In the genomic region with DNA sequence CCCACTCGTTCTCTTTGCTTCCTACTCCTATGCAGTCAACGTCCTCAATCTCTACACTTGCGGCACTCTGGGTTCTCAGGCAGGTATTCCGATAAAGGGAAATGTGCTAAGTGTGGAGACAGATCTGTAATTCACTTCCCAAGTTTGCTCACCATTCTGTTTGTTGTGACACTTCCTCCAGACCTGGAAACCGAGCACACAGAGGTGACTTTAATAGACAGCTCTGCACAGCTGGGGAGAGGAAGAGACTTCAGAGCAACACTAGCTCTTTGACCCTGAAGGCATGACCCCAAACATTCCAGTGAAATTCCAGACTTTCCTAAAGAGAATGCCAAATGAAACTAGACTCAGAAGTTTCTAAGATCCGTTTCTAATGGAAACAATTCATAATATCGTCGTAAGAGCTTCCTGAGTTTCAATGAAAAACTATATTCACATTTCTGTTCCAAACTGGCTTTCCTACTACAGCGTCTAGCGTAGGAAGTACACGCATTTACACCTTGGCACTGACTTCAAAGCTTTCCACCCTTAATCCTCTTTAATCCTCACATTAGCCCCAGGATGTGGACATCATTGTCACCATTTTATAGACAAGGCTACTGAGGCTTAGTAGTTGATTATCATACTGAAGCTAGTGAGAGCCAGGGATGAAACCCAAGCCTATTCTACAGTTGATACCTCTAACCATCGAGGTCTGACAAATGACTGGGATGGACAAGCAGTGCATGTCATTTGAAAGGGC, we compare ENCODE assay signal across 9 mouse cellular contexts. TPM values are rescaled to one million over a fixed set of nuclear protein-coding genes. Genes with fewer than 3 reads are reported as not detected.
DNase-seq lines count a peak whose midpoint lies in the region; ATAC-seq and TF ChIP-seq lines count a peak whose summit lies in the region.
"Had no signal": no experiment of that assay in that cellular context is flagged by ENCODE, and none has a peak within 500 bp of the region (broad histone marks: within the 10 kb centered on the region; RNA-seq: fewer than 3 reads in every experiment).

No protein-coding gene starts in this region.

- ATAC-seq in hindbrain, embryonic 11.5 days (ENCODE audit: low FRiP score) = no peak
- no peak for ATAC-seq in heart, postnatal 0 days (ENCODE audit: insufficient read depth, low read depth)
- no peak for ATAC-seq in liver, embryonic 16.5 days (ENCODE audit: low read depth)
- ATAC-seq in midbrain, embryonic 11.5 days (ENCODE audit: low FRiP score) = no peak

- H3K4me3 ChIP-seq in hindbrain, embryonic 10.5 days = no peak overlapping the region
- no peak overlapping the region for H3K4me3 ChIP-seq in hindbrain, embryonic 11.5 days (ENCODE audit: low read depth, low read length)
- H3K4me3 ChIP-seq in heart, postnatal 0 days (ENCODE audit: low read depth, low read length) = no peak overlapping the region
- peak overlapping the region; percentile 16 for H3K4me3 ChIP-seq in liver, embryonic 16.5 days (ENCODE audit: low read depth, low read length)
- no peak overlapping the region for H3K4me3 ChIP-seq in midbrain, embryonic 11.5 days (ENCODE audit: low read depth, low read length)

- H3K4me1 ChIP-seq in hindbrain, embryonic 10.5 days (replicated peaks) = peaks cover 39% of the 10 kb centered on the region
- H3K4me1 ChIP-seq in hindbrain, embryonic 11.5 days (replicated peaks; ENCODE audit: control insufficient read depth, insufficient read depth, low read length) = no peaks in the 10 kb centered on the region
- peaks cover 47% of the 10 kb centered on the region for H3K4me1 ChIP-seq in heart, postnatal 0 days (ENCODE audit: control insufficient read depth, insufficient read depth)
- peaks cover 83% of the 10 kb centered on the region for H3K4me1 ChIP-seq in liver, embryonic 16.5 days (ENCODE audit: control insufficient read depth, low read depth, low read length)
- peaks cover 8% of the 10 kb centered on the region; the same call in 1 of the 2 replicates for H3K4me1 ChIP-seq in midbrain, embryonic 11.5 days (ENCODE audit: control insufficient read depth, insufficient read depth, low read length)

- no peak overlapping the region for H3K9ac ChIP-seq in hindbrain, embryonic 11.5 days (ENCODE audit: low read depth, low read length)
- H3K9ac ChIP-seq in heart, postnatal 0 days (replicated peaks; ENCODE audit: low read depth, low read length) = no peak overlapping the region
- H3K9ac ChIP-seq in liver, embryonic 16.5 days (ENCODE audit: low read depth, low read length) = peak overlapping the region; percentile 55
- H3K9ac ChIP-seq in midbrain, embryonic 11.5 days (ENCODE audit: low read length) = no peak overlapping the region

- TF ChIP-seq EP300 in heart, postnatal 0 days (IDR thresholded peaks at IDR 0.05; ENCODE audit: low read depth) = no peak

- intact Hi-C loops in left cerebral cortex, postnatal 36 days (cut with DNase I) = no loop called here

- no peak for TF ChIP-seq CTCF in heart, postnatal 0 days (IDR thresholded peaks at IDR 0.05; ENCODE audit: low read depth)

- no peaks in the 10 kb centered on the region for H3K27me3 ChIP-seq in hindbrain, embryonic 10.5 days (ENCODE audit: insufficient read depth, poor library complexity, severe bottlenecking)
- H3K27me3 ChIP-seq in hindbrain, embryonic 11.5 days (ENCODE audit: control insufficient read depth, insufficient read depth, low read length) = no peaks in the 10 kb centered on the region
- no peaks in the 10 kb centered on the region for H3K27me3 ChIP-seq in heart, postnatal 0 days (ENCODE audit: control insufficient read depth, insufficient read depth, low read length)
- no peaks in the 10 kb centered on the region for H3K27me3 ChIP-seq in liver, embryonic 16.5 days (ENCODE audit: control insufficient read depth, insufficient read depth, low read depth, low read length)
- no peaks in the 10 kb centered on the region for H3K27me3 ChIP-seq in midbrain, embryonic 11.5 days (ENCODE audit: control insufficient read depth, insufficient read depth, low read length)

- DNase-seq in hindbrain, embryonic 10.5 days (ENCODE audit: low spot score) = no peak
- DNase-seq in hindbrain, embryonic 11.5 days (ENCODE audit: low spot score) = no peak
- peak; percentile 27 for DNase-seq in brain, adult 2 months (ENCODE audit: low read depth, low spot score)
- no peak for DNase-seq in heart, postnatal 0 days (ENCODE audit: low spot score)
- DNase-seq in cerebellum, postnatal 36 days = no peak
- DNase-seq in midbrain, embryonic 11.5 days (ENCODE audit: low spot score, missing footprints) = no peak
- DNase-seq in left cerebral cortex, postnatal 36 days (ENCODE audit: low spot score in 2 of 2) = no peak
- DNase-seq: adrenal gland, postnatal 25 days had no signal

- H3K4me2 ChIP-seq in hindbrain, embryonic 11.5 days (replicated peaks; ENCODE audit: low read depth, low read length) = no peak overlapping the region
- H3K4me2 ChIP-seq in heart, postnatal 0 days (ENCODE audit: low read depth, low read length) = peak overlapping the region; percentile 15; the same call in 1 of the 2 replicates
- H3K4me2 ChIP-seq in liver, embryonic 16.5 days (ENCODE audit: low read depth, low read length) = peak overlapping the region; percentile 65
- no peak overlapping the region for H3K4me2 ChIP-seq in midbrain, embryonic 11.5 days

- H3K9me3 ChIP-seq in hindbrain, embryonic 10.5 days = no peaks in the 10 kb centered on the region
- H3K9me3 ChIP-seq in hindbrain, embryonic 11.5 days (ENCODE audit: control insufficient read depth, low read length) = no peaks in the 10 kb centered on the region
- H3K9me3 ChIP-seq in heart, postnatal 0 days (replicated peaks; ENCODE audit: control insufficient read depth, low read length) = no peaks in the 10 kb centered on the region
- H3K9me3 ChIP-seq in liver, embryonic 16.5 days (replicated peaks; ENCODE audit: control insufficient read depth, low read length) = no peaks in the 10 kb centered on the region
- H3K9me3 ChIP-seq in midbrain, embryonic 11.5 days (ENCODE audit: control insufficient read depth, low read length) = no peaks in the 10 kb centered on the region

- WGBS in hindbrain, embryonic 10.5 days = 54% methylated on average over 12 of the region's 12 CpGs
- 63% methylated on average over 12 of the region's 12 CpGs for WGBS in hindbrain, embryonic 11.5 days
- 36% methylated on average over 12 of the region's 12 CpGs for WGBS in heart, postnatal 0 days
- 58% methylated on average over 12 of the region's 12 CpGs for WGBS in liver, embryonic 16.5 days (ENCODE audit: insufficient replicate concordance)
- WGBS in midbrain, embryonic 11.5 days = 56% methylated on average over 12 of the region's 12 CpGs

- 0 out of 2 replicates have a peak overlapping the region, but pooled peaks have one; percentile 2 for H3K27ac ChIP-seq in hindbrain, embryonic 10.5 days
- no peak overlapping the region for H3K27ac ChIP-seq in hindbrain, embryonic 11.5 days (ENCODE audit: low read depth, low read length)
- peak overlapping the region; percentile 51 for H3K27ac ChIP-seq in heart, postnatal 0 days (ENCODE audit: low read depth)
- peak overlapping the region; percentile 94 for H3K27ac ChIP-seq in liver, embryonic 16.5 days (ENCODE audit: low read length)
- H3K27ac ChIP-seq in midbrain, embryonic 11.5 days (ENCODE audit: low read depth, low read length) = no peak overlapping the region

- H3K36me3 ChIP-seq in hindbrain, embryonic 10.5 days = no peaks in the 10 kb centered on the region
- H3K36me3 ChIP-seq in hindbrain, embryonic 11.5 days (ENCODE audit: control insufficient read depth, insufficient read depth, low read length) = no peaks in the 10 kb centered on the region
- H3K36me3 ChIP-seq in heart, postnatal 0 days (replicated peaks; ENCODE audit: control insufficient read depth, insufficient read depth, low read length) = no peaks in the 10 kb centered on the region
- 0 out of 2 replicates have a peak, but pooled peaks cover 3% of the 10 kb centered on the region for H3K36me3 ChIP-seq in liver, embryonic 16.5 days (ENCODE audit: control insufficient read depth, insufficient read depth)
- no peaks in the 10 kb centered on the region for H3K36me3 ChIP-seq in midbrain, embryonic 11.5 days (ENCODE audit: control insufficient read depth, insufficient read depth, low read length)

RNA-seq across cellular contexts. Expression of gene Trak2, which starts 11.9 kb away (rescaled TPM):
- 11.0 and 12.0 TPM in 2 replicates for polyA plus RNA-seq in hindbrain, embryonic 10.5 days (2016; fragmentation: Nextera tagmentation; extraction: Ambion mirVana)
- polyA plus RNA-seq in hindbrain, embryonic 11.5 days (2014; fragmentation: Nextera tagmentation; extraction: Ambion mirVana) = 14.3 and 15.8 TPM in 2 replicates
- 87.2 and 117 TPM in 2 replicates for total RNA-seq in heart, postnatal 0 days (2014; rRNA removed; ENCODE audit: low replicate concordance)
- polyA plus RNA-seq in heart, postnatal 0 days (2015; fragmentation: Nextera tagmentation; extraction: Ambion mirVana) = 26.9 and 32.7 TPM in 2 replicates
- 58.9 TPM in 2 replicates for polyA plus RNA-seq in liver, embryonic 16.5 days (2015; fragmentation: Nextera tagmentation; extraction: Ambion mirVana)
- polyA plus RNA-seq in midbrain, embryonic 11.5 days (2014; fragmentation: Nextera tagmentation; extraction: Ambion mirVana) = 11.1 and 12.5 TPM in 2 replicates
- 100 to 1,000 TPM; 157 to 160 TPM for total RNA-seq in left cerebral cortex, postnatal 36 days (2021)

RNA-seq across cellular contexts. Expression of gene Stradb, which starts 12.0 kb away (rescaled TPM):
- polyA plus RNA-seq in hindbrain, embryonic 10.5 days (2016; fragmentation: Nextera tagmentation; extraction: Ambion mirVana) = 29.9 and 34.1 TPM in 2 replicates
- polyA plus RNA-seq in hindbrain, embryonic 11.5 days (2014; fragmentation: Nextera tagmentation; extraction: Ambion mirVana) = 41.7 and 46.2 TPM in 2 replicates
- total RNA-seq in heart, postnatal 0 days (2014; rRNA removed; ENCODE audit: low replicate concordance) = 9.7 and 22.7 TPM in 2 replicates
- polyA plus RNA-seq in heart, postnatal 0 days (2015; fragmentation: Nextera tagmentation; extraction: Ambion mirVana) = 25.1 and 27.4 TPM in 2 replicates
- polyA plus RNA-seq in liver, embryonic 16.5 days (2015; fragmentation: Nextera tagmentation; extraction: Ambion mirVana) = 49.1 and 49.5 TPM in 2 replicates
- 35.1 and 36.9 TPM in 2 replicates for polyA plus RNA-seq in midbrain, embryonic 11.5 days (2014; fragmentation: Nextera tagmentation; extraction: Ambion mirVana)
- total RNA-seq in left cerebral cortex, postnatal 36 days (2021) = 10 to 100 TPM; 56.8 to 61.5 TPM

Comparison
In these comparisons a context has a peak if more than half of its experiments do, and no peak if none do; other contexts are left out.
1. H3K27ac ChIP-seq: peak in hindbrain, embryonic 10.5 days (single experiment), heart, postnatal 0 days (single experiment) and liver, embryonic 16.5 days (single experiment); none in hindbrain, embryonic 11.5 days (single experiment) and midbrain, embryonic 11.5 days (single experiment).
2. H3K4me2 ChIP-seq: peak in heart, postnatal 0 days (single experiment) and liver, embryonic 16.5 days (single experiment); none in hindbrain, embryonic 11.5 days (single experiment) and midbrain, embryonic 11.5 days (single experiment).